Mouse (Mus musculus) liver, embryonic 14.5 days (tissue): Measurements from ENCODE around the gene Tle4. TPM values are rescaled to one million over a fixed set of nuclear protein-coding genes. Genes with fewer than 3 reads are reported as not detected.
A peak's percentile ranks its signal among the peaks of the same experiment; 100 is the strongest.

Experiments
- ATAC-seq: fragments of 200-750 bp; cut with Nextera tagmentation; 2 replicates; pipeline ENCODE4 v1.8.0; 2017; ENCODE audit warnings: moderate number of reproducible peaks, mild to moderate bottlenecking, moderate library complexity; ENCODE audit not compliant: insufficient read depth
- DNase-seq, 3 experiments: peaks; one replicate each; pipeline ENCODE4 v3.0.0-alpha.2; 2012 to 2013; ENCODE audit warnings: low read depth in 3 of 3, low spot score in 3 of 3
- H3K27ac ChIP-seq: fragments of 300-500 bp; sonication (generic); 2 replicates; pipeline ENCODE4 v1.5.1; 2014; ENCODE audit warnings: moderate library complexity, mild to moderate bottlenecking, control low read depth, inconsistent platforms
- H3K27me3 ChIP-seq: fragments of 300-500 bp; sonication (generic); 2 replicates; pipeline ENCODE4 v1.6.1; 2014; ENCODE audit warnings: mild to moderate bottlenecking, low read length, moderate library complexity; ENCODE audit not compliant: control insufficient read depth, insufficient read depth
- H3K36me3 ChIP-seq: fragments of 300-500 bp; sonication (generic); replicated peaks from 2 replicates; pipeline ENCODE4 v1.6.1; 2014; ENCODE audit warnings: low read depth; ENCODE audit not compliant: control insufficient read depth, insufficient read depth
- H3K4me1 ChIP-seq, 2 experiments: fragments of 200-500 bp in 1 of 2; fragments of 300-500 bp in 1 of 2; sonication (generic) in 1 of 2; replicated peaks; 2 replicates each; pipeline ENCODE4 v1.6.1; 2012 to 2014; ENCODE audit warnings: antibody characterized with exemption in 1 of 2, inconsistent platforms in 1 of 2, low read length in 1 of 2; ENCODE audit not compliant: control insufficient read depth in 2 of 2, insufficient read depth in 2 of 2
- H3K4me2 ChIP-seq: fragments of 300-500 bp; sonication (generic); 2 replicates; pipeline ENCODE4 v1.6.1; 2014; ENCODE audit warnings: low read depth, mild to moderate bottlenecking, control low read depth, moderate library complexity
- H3K4me3 ChIP-seq, 2 experiments: fragments of 200-500 bp in 1 of 2; fragments of 300-500 bp in 1 of 2; sonication (generic) in 1 of 2; 2 replicates each; pipeline ENCODE4 v1.5.1; 2012 to 2014; ENCODE audit warnings: low read depth in 2 of 2, low read length in 2 of 2, mild to moderate bottlenecking in 2 of 2, control low read depth in 1 of 2, inconsistent platforms in 1 of 2, moderate library complexity in 1 of 2; ENCODE audit not compliant: insufficient read depth in 1 of 2
- H3K9ac ChIP-seq: fragments of 300-500 bp; sonication (generic); replicated peaks from 2 replicates; pipeline ENCODE4 v1.6.1; 2014; ENCODE audit warnings: mild to moderate bottlenecking, control low read depth, moderate library complexity
- H3K9me3 ChIP-seq: fragments of 300-500 bp; sonication (generic); 2 replicates; pipeline ENCODE4 v1.6.1; 2016; ENCODE audit warnings: low read length, mixed read lengths; ENCODE audit not compliant: control insufficient read depth
- CTCF ChIP-seq: IDR thresholded peaks from 2 replicates; pipeline ENCODE4 v1.5.1; 2016; ENCODE audit warnings: antibody characterized with exemption, low read depth, control low read depth
- EP300 ChIP-seq: IDR thresholded peaks from 2 replicates; pipeline ENCODE4 v1.6.1; 2016; ENCODE audit warnings: antibody characterized with exemption, low read depth
- WGBS: fragments of 180-500 bp; shearing (Covaris S2); extraction: QIAGEN DNeasy Blood & Tissue Kit; methylation state at CpG from one replicate; pipeline ENCODE4 v1.1.7; 2014; ENCODE audit not compliant: insufficient replicate concordance; 5-methylcytosine and 5-hydroxymethylcytosine counted together
- polyA plus RNA-seq, 2 experiments: library from polyadenylated mRNA; depleted of rRNA in 1 of 2; stranded (reverse) in 1 of 2; unstranded in 1 of 2; fragments of >200 nt; fragmentation: Nextera tagmentation in 1 of 2; extraction: Ambion mirVana in 1 of 2; gene quantifications; 2 replicates each; pipeline versions ENCODE4 v1.2.1 to v1.2.3; 2012 to 2014

Gene Tle4
- polyA plus RNA-seq, 2 experiments, result 3.7 to 4.3 TPM

DNA sequence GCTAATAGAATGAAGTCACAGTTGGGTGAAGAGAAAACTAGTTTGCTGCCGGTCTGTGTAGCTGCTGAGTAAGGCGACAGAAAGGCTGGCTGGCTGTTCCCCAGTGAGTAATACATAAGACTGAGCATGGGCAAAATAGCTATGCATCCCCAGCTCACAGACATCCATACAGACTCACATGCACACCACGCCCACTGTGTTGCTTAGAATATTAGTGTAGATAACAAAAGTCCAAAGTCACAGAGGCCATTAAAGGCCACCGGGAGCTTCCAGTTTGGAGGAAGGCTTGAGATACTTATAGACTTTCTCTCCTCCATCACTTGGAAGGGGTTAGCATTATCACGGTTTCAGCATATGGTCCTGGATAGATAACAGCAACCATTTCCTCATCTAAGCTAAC lies 178.0 kb downstream of the Tle4 start:
- Histone ChIP-seq H3K4me3 (no peak overlapping the region), H3K9me3 (no peaks in the 10 kb centered on the region), H3K9ac (no peak overlapping the region), H3K27me3 (no peaks in the 10 kb centered on the region), H3K4me2 (no peak overlapping the region), H3K27ac (no peak overlapping the region), H3K36me3 (no peaks in the 10 kb centered on the region), H3K4me1 (peaks cover 5 to 17% of the 10 kb centered on the region in 2 experiments)
- DNase-seq, result peak in 2 of 3 experiments; percentile 24 to 26
- peak; percentile 68 for ATAC-seq
- 23% methylated on average over 5 of the region's 5 CpGs for WGBS
- TF ChIP-seq CTCF (no peak), EP300 (peak; percentile 30; the same call in 1 of the 2 replicates)

DNA sequence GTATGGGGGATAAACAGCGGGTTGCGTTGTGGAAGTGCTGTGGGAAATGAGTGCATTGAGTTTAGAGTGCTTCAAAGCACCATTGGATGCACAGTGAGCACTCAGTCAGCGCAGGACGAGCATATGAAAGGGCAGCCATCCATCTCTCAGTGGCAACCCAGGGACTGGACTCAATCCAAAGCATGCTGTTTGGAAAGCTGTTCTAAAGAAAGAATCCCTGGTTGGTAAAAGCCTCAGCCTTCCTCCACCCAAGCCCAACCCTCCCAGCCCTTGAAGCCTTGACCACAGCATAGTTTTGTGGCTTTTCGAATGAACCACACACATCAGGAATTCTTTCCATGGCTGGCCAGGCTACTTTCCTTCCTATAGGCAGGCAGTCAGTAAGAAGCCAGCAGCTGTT lies 181.0 kb downstream of the Tle4 start:
- H3K36me3 ChIP-seq, result no peaks in the 10 kb centered on the region
- H3K9ac ChIP-seq, result no peak overlapping the region
- no peak overlapping the region for H3K4me3 ChIP-seq
- no peak overlapping the region for H3K4me2 ChIP-seq
- no peak for ATAC-seq
- no peaks in the 10 kb centered on the region for H3K27me3 ChIP-seq
- H3K9me3 ChIP-seq, result no peaks in the 10 kb centered on the region
- no peak for TF ChIP-seq EP300
- no peak for TF ChIP-seq CTCF
- 57% methylated on average over 5 of the region's 5 CpGs for WGBS
- DNase-seq, result no peak
- H3K4me1 ChIP-seq, result peaks cover 3 to 6% of the 10 kb centered on the region in 2 experiments; a peak in 3 of 4 replicates
- H3K27ac ChIP-seq, result no peak overlapping the region

DNA sequence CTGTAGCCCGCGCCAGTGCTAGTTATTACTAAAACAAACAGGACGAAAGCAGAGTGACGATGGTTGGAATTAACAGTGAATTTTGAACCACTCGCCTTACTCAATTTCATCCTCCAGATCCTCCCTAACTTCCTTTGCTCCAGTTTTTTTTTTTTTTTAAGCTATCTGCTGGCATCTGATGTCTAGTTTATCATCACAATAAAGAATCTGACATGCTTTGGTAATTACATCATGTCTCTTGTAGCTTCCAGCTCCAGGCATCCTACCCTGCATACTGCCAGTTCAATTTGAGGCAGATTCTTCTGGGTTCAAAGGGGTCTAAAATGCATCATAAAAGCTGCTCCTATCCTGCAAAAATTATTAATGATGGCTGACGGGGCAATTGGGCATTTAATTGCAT lies 181.9 kb downstream of the Tle4 start:
- no peak for DNase-seq
- no peaks in the 10 kb centered on the region for H3K36me3 ChIP-seq
- no peak for ATAC-seq
- H3K4me3 ChIP-seq, result no peak overlapping the region
- H3K27ac ChIP-seq, result no peak overlapping the region
- H3K4me2 ChIP-seq, result no peak overlapping the region
- WGBS, result 66% methylated on average over 6 of the region's 6 CpGs
- H3K27me3 ChIP-seq, result no peaks in the 10 kb centered on the region
- no peaks in the 10 kb centered on the region for H3K9me3 ChIP-seq
- no peak overlapping the region for H3K9ac ChIP-seq
- H3K4me1 ChIP-seq, result peaks cover 3 to 5% of the 10 kb centered on the region in 2 experiments; a peak in 2 of 4 replicates
- TF ChIP-seq CTCF (no peak), EP300 (no peak)

DNA sequence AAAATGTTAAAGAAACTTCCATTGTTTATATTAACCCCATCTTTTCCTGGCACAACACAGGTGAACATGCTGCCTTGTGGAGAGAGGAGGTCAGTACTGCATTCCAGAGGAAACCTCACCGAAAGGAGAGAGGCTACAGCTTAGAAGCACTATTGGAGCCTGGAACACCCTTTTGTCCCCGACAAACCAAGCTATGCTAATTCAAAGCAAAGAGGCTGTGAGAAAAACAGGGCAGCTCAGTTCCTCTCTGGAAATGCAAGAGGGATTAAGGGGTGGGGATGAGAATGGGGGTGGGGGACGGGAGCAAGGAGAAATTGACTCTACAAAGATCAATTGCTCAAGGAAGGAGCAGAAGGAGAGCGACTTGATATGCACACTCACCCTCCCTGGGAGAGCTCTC lies 182.9 kb downstream of the Tle4 start:
- H3K9ac ChIP-seq, result no peak overlapping the region
- H3K4me1 ChIP-seq, result peaks cover 0 to 3% of the 10 kb centered on the region in 2 experiments; a peak in 2 of 4 replicates
- no peak overlapping the region for H3K27ac ChIP-seq
- no peak for TF ChIP-seq EP300
- TF ChIP-seq CTCF, result no peak
- H3K36me3 ChIP-seq, result no peaks in the 10 kb centered on the region
- DNase-seq, result no peak
- no peaks in the 10 kb centered on the region for H3K27me3 ChIP-seq
- no peak for ATAC-seq
- 25% methylated on average over 4 of the region's 4 CpGs for WGBS
- H3K4me2 ChIP-seq, result no peak overlapping the region
- no peaks in the 10 kb centered on the region for H3K9me3 ChIP-seq
- H3K4me3 ChIP-seq, result no peak overlapping the region

DNA sequence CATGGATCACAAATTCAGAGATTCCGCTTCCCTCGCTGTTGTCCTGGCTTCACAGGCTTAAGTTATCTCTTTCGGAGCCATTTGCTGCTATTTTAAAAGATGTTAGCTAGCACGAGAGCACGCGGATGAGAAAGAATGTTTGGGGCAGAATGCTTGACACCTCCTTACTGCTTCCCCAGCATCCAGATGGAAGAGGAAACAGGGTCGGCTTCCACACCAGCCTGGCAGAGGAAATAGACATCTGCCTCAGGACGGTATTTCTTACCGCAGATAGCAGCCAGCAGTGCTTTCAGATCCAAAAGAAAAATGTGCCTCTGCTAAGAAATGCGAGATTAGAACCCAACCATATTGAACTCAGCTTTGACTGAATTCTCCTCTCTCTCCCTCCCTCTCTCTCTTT lies 191.2 kb downstream of the Tle4 start:
- no peaks in the 10 kb centered on the region for H3K36me3 ChIP-seq
- no peak overlapping the region for H3K27ac ChIP-seq
- H3K4me3 ChIP-seq, result no peak overlapping the region
- WGBS, result 36% methylated on average over 10 of the region's 10 CpGs
- DNase-seq, result no peak
- TF ChIP-seq EP300 (no peak), CTCF (no peak)
- no peak overlapping the region for H3K9ac ChIP-seq
- H3K27me3 ChIP-seq, result no peaks in the 10 kb centered on the region
- no peak for ATAC-seq
- H3K4me2 ChIP-seq, result no peak overlapping the region
- 0 out of 4 replicates have a peak, but pooled peaks cover 0 to 2% of the 10 kb centered on the region in 2 experiments for H3K4me1 ChIP-seq
- H3K9me3 ChIP-seq, result no peaks in the 10 kb centered on the region
